Mouse (Mus musculus): ENCODE measurements at regions not wholly inside any gene's neighbourhood (a gene's known extent, or its start where the extent isn't known, plus 50 kb on each side); places are given as distances from the start of the nearest gene placed in this dataset.

GRCm38 (mm10) chr1:35642595-35642994 lies 425.6 kb upstream of the Hs6st1 start:
- TF ChIP-seq GATA4 (IDR thresholded peaks at IDR 0.05; ENCODE audit: insufficient replicate concordance, low read length): no peak

GRCm38 (mm10) chr1:35653119-35653956 lies 414.9 kb upstream of the Hs6st1 start:
- TF ChIP-seq GATA4 (IDR thresholded peaks at IDR 0.05; ENCODE audit: insufficient replicate concordance, low read length): no peak

GRCm38 (mm10) chr1:35663006-35663405 lies 405.2 kb upstream of the Hs6st1 start:
- no peak for TF ChIP-seq GATA4 (IDR thresholded peaks at IDR 0.05; ENCODE audit: insufficient replicate concordance, low read length)

- TF ChIP-seq GATA4 (IDR thresholded peaks at IDR 0.05; ENCODE audit: insufficient replicate concordance, low read length): no peak
Measured at GRCm38 (mm10) chr1:35673524-35673923, 394.7 kb upstream of the Hs6st1 start.

DNA sequence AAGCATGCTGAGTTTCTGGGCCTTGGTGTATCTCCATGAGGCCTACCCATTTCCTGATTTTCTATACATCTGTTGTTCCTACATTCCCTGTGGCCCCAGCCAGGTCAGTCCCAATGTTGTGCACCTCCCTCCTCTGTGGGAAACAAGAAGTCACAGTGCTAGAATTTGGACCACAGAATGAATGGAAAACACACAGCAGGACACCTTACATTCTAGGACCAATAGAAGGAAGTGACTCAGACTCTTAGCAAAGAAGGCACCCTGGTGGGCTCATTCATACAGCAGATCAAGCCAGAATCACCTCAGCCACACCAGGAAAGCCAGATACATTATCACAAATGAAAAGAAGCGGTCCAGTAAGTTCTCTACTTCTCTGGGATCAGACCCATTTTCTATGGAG lies 394.2 kb upstream of the Hs6st1 start:
- TF ChIP-seq GATA4 (IDR thresholded peaks at IDR 0.05; ENCODE audit: insufficient replicate concordance, low read length): no peak

- no peak for TF ChIP-seq GATA4 (IDR thresholded peaks at IDR 0.05; ENCODE audit: insufficient replicate concordance, low read length)
Measured at GRCm38 (mm10) chr1:35682511-35682949, 385.7 kb upstream of the Hs6st1 start.

DNA sequence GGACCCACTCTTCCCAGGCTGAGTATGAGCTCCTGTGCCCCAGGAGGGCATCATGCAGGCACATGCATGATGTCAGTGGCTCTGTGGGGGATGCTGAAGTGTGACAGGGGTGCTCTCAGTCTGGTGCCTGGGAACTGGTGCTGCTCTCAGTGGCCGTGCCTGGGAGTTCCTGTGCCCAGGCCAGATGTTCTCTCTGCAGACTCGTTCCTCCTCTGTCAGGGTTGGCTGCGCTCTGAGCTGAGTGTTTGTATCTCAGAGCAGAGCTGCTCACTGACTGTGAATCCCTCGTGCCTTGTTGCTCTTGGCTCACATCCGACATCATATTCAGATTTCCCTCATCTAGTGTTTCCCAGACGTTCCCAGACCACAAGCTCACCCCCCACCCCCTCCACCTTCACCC lies 382.5 kb upstream of the Hs6st1 start:
- TF ChIP-seq GATA4 (IDR thresholded peaks at IDR 0.05; ENCODE audit: insufficient replicate concordance, low read length): no peak

DNA sequence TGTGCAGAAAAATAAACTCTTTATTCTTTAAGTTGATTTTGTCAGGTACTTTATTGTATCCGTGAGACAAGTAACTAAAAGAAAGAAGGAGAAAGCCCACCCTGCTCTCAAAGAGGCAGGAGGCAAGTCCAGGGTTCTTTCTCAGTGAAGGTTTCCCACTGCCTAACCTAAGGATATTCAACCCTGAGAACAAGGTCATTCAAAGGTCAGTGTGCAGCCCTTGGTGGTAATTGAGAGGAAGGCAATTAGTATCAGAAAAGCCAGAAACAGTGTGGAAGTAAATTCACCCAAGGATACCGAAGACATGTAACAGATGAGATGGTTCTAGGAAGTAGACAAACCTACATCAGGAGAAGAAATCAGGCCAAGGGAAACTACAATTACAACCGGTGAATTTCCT lies 373.9 kb upstream of the Hs6st1 start:
- TF ChIP-seq GATA4 (IDR thresholded peaks at IDR 0.05; ENCODE audit: insufficient replicate concordance, low read length): no peak

- TF ChIP-seq GATA4 (IDR thresholded peaks at IDR 0.05; ENCODE audit: insufficient replicate concordance, low read length): no peak
Measured at GRCm38 (mm10) chr1:35694775-35695591, 373.2 kb upstream of the Hs6st1 start.

GRCm38 (mm10) chr1:35697218-35697617 lies 371.0 kb upstream of the Hs6st1 start:
- TF ChIP-seq GATA4 (IDR thresholded peaks at IDR 0.05; ENCODE audit: insufficient replicate concordance, low read length): no peak

DNA sequence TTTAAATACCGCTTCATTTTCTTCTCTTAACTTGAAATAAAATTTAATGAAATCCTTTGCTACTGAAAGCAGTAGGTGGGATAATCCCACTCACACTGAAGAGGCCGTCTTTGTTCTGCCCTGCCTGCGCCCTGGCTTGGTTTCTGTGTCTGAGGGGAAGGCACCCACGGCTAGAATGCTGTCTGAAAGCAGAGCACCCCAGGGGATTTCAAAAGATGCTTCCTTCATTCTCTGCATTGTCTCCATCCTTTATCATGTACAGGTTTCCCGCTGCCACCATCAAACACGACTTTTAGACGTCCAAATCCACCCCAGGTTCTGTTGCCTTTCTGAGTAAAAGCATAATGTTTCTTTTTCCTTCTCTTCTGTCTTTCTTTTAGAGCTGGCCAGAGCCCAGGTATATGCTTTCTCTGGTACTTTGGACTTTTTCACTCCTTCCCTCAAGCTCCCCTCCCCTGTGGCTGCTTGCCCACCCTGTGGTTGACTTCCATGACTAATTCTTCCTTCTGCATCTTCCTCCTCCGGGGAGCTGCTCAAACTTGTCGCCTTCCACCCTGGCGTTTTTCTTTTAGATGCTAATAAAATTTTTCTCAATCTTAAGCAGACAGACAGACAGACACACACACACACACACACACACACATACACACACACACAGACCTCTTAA lies 370.2 kb upstream of the Hs6st1 start:
- no peak for TF ChIP-seq GATA4 (IDR thresholded peaks at IDR 0.05; ENCODE audit: insufficient replicate concordance, low read length)

- no peak for TF ChIP-seq GATA4 (IDR thresholded peaks at IDR 0.05; ENCODE audit: insufficient replicate concordance, low read length)
Measured at GRCm38 (mm10) chr1:35702585-35702984, 365.6 kb upstream of the Hs6st1 start.

- no peak for TF ChIP-seq GATA4 (IDR thresholded peaks at IDR 0.05; ENCODE audit: insufficient replicate concordance, low read length)
Measured at GRCm38 (mm10) chr1:35706336-35706735, 361.9 kb upstream of the Hs6st1 start.

DNA sequence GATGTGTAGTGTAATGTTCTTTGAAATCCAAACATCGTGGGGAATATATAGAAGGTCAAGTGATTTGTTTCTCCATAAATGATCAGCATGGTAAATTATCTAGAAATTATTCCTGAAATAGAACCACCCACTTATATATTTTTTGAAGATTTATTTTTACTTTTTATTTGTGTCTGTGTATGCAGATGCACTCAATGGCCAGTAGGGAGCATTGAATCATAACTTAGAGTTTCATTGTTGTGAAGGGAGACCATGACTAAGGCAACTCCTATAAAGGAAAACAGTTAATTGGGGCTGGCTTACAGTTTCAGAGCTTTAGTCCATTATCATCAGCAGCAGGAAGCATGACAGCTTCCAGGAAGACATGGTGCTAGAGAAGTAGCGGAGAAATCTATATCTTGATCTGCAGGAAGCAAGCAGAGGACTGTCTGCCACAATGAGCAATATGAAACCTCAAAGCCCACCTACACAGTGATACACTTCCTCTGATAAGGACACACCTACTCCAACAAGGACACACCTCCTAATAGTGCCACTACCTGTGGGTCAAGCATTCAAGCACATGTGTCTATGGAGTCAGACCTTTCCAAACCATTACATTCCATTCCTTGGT lies 359.9 kb upstream of the Hs6st1 start:
- TF ChIP-seq GATA4 (IDR thresholded peaks at IDR 0.05; ENCODE audit: insufficient replicate concordance, low read length): no peak

DNA sequence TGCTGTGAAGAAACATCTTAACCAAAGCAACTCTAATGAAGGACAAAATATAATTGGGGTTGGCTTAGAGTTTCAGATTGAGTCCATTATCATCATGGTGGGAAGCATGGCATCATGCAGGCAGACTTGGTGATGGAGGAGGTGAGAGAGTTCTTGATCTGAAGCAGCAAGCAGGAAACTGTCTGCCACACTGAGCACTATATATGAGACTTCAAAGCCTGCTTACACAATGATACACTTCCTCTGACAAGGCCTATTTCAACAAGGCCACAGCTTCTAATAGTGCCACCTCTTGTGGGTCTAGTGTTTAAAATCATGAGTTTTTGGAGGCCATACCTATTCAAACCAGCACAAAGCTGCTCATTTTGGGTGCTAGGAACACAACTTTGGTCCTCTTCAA lies 359.0 kb upstream of the Hs6st1 start:
- TF ChIP-seq GATA4 (IDR thresholded peaks at IDR 0.05; ENCODE audit: insufficient replicate concordance, low read length): no peak

All from liver, adult (tissue).